Mouse (Mus musculus): Measurements from ENCODE around the gene Spink8.
"Not testable (repeated sequence)": the region's sequence is repeated elsewhere in the genome, so short reads cannot be mapped to it uniquely, and the experiment has no call there.

Spink8 gene

DNA sequence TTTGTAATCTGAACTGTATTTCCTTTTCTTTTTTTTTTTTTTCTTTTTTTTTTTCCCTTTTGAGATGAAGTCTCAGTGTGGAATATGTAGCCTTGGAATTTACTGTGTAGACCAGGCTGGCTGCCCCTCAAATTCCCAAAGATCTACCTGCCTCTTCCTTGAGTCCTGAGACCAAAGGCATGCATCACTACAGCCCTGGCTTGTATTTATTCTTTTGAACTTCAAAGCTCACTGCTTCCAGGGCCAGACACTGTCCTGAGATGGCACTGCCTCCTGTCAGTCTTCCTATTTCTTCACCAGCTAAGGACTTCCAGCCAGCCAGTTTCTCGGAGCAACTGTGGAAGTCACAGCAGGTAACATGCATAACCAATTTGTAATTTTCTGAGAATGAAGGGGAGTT, at the start of gene Spink8:
Gene Spink8 (plus strand): TSS at position 301 of the 400 bp plus-strand sequence.
- DNase-seq = no peak

DNA sequence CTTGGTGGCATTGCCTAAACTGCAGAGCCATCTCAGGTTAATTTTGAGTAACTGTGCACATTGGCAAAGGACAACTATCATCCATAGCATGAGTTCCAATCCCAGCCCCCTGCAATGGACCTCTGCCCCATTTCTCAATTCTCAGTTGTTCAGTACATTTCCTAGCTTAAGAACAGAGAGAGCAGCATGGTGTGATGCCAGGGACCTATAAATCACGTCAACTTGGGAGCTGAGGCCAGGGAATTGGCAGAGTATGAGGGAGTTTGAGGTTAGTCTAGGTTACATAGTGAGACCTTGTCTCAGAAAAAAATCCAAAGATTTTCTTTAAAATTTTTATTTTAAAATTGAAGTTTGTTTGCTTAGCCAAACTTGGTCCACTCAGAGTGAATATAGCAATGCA, 45.2 kb upstream of the Spink8 start:
- DNase-seq = not testable (repeated sequence)

DNA sequence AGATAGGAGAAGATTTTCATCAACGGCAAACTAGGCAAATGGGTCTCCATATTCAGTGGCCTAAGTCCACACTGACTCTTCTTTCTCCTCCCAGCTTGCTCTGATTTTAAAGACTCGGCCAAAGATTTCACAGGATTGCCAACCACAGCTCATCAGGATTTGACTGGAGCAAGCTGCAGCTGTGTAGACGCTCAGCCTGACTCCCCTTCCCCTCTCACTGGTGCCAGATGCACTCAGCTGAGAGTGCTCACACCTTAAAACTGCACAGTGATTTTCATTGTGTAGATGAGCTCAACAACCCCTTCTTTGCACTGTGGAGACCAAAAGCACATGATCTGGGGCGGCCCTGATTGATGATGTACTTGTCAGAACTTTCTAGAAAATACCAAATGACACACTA, 21.5 kb upstream of the Spink8 start, which contains the start of gene Fbxw27:
Gene Fbxw27 (minus strand): TSS at position 101 of the 400 bp plus-strand sequence.
- not testable (repeated sequence) for DNase-seq

DNA sequence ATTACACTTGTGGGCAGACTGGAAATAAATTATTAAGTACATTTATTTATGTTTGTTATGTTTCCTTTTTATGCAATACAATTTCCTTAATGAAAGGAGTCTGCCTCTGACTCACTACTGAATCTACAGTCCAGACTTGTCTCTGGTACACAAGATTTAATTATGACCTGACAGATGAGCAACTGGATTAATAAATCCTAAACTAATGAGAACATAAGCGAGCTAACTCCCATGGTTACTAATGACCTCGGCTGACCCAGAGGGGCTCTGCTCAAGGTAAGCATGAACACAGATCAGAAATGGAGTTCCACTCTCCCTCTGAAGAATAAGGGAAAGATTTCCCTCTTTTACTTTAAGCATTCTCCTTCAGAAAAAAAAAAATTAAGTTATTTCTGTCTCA, 16.9 kb upstream of the Spink8 start:
- no peak for DNase-seq

DNA sequence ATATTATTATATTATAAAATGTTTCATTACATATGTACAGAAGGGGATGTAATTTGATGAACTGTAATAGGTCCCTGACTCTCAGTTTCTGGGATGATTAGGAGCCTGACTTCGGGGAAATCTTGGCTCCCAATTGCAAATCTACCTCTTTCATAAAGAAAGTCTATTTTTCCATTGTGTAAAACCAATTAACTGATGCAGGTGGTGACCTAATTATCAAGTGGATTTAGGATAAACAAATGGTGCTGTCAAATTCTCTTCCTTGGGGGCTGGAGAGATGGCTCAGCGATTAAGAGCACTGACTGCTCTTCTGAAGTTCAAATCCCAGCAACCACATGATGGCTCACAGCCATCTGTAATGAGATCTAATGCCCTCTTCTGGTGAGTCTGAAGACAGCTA, 16.3 kb upstream of the Spink8 start:
- no peak for DNase-seq

DNA sequence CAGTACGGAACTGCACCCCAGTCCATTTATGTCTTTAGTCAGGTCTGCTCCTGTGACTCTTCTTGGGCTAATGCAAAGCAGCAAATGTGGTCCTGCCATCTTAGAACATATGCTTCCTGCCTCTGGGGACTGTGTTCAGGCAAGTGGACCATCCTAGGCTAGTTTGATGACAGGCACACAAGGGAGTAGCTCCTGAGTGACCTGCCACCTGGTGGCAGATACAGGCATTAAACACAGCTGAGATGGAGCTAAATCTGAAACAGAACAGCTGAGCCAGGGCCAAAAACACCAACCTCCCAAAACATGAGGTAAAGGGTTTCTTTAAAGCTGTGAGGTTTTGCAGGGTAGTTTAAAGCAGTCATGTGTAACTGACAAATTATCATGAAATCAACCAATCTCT, 14.0 kb upstream of the Spink8 start:
- DNase-seq = no peak

- DNase-seq = not testable (repeated sequence)
These were observed 6.5 kb upstream of the Spink8 start for GRCm38 (mm10) chr9:109805596-109805995.

DNA sequence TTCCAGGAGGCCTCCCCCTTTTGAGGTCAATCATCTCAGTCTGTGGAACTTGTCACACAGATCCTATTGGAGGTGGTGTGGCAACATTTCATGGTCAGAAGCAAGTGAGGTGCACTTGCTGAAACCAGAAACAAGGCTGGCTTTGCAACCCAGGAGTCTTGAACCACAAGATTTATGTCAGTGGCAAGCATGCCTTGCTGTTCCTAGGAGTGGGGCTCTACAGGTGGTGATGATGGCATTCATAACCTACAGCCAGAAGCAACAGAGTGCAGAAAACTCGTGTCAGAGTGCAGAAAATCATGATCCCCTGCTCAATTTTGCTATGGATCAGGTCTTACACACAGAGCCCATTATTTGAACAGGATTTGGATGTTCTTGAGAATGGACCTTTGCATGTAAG, 5.8 kb upstream of the Spink8 start:
- DNase-seq = no peak

GRCm38 (mm10) chr9:109806695-109807293, 5.3 kb upstream of the Spink8 start:
- DNase-seq = no peak

GRCm38 (mm10) chr9:109807898-109808297, 4.2 kb upstream of the Spink8 start:
- no peak for DNase-seq

DNA sequence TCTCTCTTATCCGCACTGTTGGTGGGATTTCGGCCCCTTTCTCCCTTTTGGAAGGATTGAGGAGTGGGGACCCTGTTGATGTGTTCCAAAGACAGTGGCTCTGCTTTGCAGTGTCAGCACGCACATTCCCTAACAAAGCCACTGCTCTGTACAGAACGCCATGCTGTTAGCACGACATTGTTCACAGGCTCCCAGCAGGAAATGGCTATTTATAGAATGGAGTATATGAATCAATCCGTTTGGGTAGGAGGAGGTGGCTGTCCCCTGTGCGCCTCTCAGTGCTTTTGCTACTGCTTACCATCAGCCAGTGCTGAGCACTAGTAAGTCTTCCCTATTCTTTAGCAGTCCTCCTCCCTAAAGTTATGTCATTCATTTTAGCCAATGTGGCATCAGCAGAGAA, 1.3 kb downstream of the Spink8 start:
- DNase-seq = no peak

- no peak for DNase-seq
These were observed 4.3 kb downstream of the Spink8 start for GRCm38 (mm10) chr9:109816341-109816740.

DNA sequence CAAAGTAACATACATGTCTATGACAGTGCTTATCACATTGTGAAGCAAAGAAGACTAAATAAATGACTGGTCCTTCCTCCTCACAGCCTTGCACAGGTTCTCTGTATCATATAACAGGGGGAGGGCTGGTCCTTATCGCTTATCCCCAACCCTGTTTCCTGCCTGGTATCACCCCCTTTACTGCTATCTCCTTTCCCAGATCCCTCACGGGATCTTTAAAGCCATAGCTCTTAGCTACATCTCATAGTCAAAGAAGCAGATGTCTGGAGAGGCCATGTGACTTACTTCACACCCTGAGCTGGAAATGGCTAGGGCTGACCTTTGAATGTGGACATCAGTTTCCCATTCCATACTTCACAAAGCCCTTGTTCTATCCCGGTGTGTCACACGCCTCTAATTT, 13.7 kb downstream of the Spink8 start:
- no peak for DNase-seq

DNA sequence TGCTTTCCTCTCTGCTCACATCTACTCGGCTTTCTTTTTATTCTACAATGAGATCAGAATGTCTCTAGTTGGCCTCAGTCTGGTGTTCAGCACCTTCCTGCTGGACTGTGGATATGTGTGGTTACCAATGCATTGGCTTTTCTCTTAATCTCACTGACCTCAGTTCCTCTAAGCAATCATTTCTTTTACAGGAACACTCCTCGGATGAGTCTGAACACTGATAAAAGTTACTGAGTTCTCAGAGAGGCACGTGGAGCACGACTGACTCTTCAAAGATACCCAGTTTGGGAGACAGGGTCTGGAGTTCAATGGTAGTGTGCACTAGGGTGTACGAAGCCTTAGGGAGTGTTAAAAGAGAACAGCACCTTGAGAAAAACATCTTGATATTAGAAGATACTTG, 14.1 kb downstream of the Spink8 start:
- DNase-seq = no peak

DNA sequence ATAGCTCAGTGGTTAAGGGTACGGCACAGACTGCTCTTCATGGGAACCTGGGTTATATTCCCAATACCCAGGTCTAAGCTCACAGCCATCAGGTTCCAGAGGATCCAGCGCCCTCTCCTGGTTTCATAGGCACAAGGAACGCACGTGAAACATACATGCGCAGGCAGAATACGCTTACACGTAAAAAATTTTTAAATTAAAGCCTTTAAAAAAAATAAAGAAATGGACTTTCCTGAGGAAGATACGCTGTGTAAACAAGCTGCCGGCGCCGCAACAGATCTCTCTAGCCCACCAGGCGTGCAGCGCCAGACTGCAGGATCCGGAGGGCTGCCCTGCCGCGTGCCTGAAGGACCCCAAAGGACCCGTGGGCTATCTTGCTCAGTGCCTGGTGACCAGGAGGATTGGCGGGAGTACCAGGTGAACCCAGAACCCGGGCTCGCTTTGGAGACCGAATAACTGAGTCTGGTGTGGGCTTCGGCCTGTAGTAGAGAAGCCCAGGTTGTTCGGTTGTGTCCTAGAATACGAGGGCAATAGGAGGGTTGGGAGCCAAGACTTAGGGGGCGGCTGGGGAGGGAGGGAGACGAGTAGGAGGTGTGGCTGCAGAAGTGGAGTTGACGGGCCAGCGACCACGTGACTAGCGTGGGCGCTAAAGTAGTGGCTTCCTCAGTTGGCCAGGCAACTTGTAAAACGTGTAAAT, 20.5 kb downstream of the Spink8 start, which contains the start of gene Nme6:
Gene Nme6 (plus strand): TSS at position 359 of the 697 bp plus-strand sequence.
- peak; percentile 80 for DNase-seq

DNA sequence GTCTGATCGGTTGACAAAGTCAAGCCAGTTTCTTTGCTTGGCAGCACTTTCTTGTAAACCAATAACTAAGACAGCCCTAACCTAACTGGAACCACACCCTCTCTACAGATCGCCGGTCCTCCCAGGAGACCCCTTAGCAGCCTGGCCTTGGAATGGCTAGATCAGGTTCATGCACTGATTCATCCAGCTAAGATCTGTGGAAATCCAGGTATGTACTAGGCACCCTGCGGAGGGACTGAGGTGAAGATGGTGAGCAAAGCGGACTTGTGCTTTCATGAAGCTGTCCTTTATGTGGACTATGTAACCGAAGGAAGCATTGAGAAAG, 21.0 kb downstream of the Spink8 start:
- no peak for DNase-seq

DNA sequence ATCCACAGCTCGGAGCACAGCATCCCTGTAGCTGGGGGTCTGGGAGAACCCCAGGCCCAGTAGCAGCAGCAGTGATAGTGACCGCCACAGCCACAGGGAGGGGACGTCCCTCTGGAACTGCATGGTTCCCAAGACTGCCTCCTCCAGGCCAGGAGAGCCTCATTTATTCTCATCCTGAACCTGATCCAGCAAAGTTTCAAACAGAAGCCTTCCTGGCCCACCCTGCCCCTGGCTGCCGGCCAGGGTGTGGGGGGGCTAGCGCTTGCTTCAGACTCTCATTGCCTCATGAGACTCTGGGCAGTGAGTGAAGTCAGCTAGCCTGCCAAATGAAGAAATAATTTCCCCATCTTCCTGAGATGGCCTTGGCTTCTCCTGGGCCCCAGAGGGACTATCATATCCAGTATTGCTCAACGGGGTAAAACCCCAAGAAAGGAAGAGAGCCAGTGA, 37.3 kb downstream of the Spink8 start, which contains the start of gene Camp:
Gene Camp (minus strand): TSS at position 306 of the 447 bp plus-strand sequence.
- DNase-seq = no peak

DNA sequence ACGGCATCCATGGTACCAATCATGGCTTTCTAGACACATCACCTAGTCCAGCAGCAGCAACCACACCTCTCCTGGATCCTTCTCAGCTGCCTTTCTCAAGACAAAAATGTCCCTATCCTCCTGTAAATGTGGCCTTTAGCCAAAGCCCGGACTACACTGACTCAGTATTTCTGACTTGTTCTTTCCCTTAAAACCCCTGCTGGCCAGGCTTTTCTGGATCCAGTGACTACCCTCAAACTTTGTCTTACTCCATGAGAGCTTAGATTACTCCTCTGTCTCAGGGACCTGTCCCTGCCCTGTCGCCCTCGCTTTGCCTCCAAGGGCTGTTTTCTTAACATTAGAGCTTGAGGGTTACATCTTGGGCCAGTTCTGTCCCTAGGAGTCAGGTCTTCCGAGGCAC, 38.0 kb downstream of the Spink8 start:
- no peak for DNase-seq

- no peak for DNase-seq
These were observed 42.3 kb downstream of the Spink8 start for GRCm38 (mm10) chr9:109854341-109854740.

DNA sequence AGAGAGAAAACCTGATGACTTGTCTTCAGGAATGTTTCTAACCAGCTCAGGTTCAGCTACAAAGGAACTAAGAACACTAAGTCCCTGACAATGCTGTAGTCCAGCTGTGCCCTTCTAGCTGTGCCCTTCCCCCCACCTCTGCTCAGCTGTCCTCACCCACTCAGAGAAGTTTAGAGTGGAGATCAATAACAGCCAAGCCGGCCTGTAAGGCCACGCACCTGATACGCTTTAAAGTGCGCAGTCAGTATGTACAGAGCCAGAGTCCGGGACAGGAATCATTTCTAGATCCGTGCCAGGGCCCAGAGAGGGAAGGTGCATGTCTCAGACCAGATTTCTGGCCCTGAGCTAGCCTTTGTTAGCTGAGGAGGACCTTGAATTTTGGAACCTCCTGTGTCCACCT, 43.9 kb downstream of the Spink8 start:
- DNase-seq = no peak

DNA sequence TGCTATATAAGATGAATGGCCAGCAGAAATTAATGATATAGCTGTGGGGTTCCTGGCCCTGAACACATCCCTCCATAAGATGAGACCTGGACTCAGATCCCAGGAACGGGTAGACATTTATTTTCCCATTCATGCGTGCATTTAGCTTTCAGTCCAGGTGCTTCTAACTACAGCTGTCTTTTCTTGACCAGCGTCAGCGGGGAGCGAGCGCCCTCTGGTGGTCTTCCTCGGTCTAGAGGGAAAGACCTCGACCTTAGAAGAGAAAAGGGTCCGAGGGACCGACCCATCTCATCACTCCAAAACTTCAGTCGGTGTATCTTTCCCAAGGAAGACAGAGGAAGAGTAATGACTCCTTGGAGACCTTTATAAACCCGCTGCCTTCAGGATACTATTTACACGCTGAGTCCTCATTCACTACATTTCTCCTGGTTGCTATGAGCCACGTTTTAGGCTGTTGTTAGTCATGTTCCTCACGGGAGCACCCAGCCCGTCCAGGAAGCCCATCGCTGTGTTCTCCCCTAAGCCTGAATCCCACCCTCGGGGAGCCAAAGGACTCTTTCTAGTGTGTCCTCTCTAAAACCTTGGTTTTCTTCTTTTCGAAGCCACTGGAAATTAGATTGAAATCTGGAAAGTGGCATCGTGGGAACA, 50.4 kb downstream of the Spink8 start:
- peak; percentile 35 for DNase-seq

GRCm38 (mm10) chr9:109863085-109863484, 51.0 kb downstream of the Spink8 start:
- DNase-seq = no peak

DNA sequence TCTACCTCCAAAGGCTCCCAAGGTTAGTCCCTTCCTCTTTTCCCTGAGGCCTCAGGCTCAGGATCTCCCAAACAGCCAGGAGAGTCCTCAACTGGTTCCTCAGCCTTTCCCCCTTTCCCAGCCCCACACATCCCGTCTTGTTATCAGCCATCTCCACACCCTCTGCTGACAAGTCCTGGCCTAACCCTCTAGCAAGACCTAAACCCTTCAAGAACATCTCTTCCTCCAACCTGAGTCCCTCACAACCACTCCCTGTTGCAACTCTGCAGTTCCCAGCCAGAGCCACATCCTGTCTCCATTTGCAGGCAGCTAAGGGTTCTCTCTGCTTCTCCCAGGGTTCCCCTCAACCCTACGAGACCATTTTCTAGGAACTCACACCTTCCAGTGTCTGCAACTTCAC, 54.1 kb downstream of the Spink8 start:
- no peak for DNase-seq

DNA sequence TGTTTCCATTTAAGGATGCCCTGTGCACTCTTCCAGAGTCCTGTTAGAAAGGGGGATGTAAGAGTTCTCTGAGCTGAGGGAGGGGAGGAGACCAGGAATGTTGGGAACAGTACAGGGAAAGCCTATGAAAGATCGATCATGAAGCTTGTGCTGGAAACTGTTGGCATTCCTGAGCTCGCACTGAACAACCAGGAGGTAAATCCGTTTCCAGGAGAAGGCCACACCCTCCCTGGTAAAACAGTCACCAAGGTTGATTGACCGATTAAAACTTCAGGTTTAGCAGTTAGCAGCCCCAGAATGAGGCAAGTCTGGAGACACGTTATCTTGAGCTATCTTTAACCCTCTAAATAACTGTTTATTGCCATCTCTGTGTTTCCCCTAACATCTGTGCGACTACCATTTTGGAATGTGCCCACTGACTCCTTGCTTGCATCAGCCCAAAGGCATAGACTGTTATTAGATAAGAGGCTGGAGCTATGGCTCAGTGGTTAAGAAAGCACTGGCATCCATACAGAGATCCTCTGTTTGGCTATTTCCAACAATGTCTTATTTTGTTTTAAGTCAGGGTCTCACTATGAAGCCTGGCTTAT, 59.0 kb downstream of the Spink8 start:
- no peak for DNase-seq
